13 mouse cellular contexts compared by ENCODE assay signal in the genomic region with DNA sequence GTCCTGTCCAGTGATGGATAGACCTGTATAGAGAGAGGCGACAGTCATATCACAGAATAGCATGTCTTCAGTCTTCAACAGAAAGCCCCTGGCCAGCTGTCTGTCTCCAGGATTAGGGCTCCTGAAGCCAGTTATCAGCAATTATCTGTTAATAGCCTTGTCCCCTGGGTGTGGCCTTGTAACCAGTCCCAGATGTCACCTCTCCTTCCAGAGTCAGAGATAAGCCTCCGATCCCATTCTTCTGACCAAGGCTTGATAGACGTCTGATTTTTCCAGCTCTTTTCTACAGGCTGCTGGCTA. TPM values are rescaled to one million over a fixed set of nuclear protein-coding genes. Genes with fewer than 3 reads are reported as not detected.
DNase-seq lines count a peak whose midpoint lies in the region; ATAC-seq and TF ChIP-seq lines count a peak whose summit lies in the region.
"Had no signal": no experiment of that assay in that cellular context is flagged by ENCODE, and none has a peak within 500 bp of the region (broad histone marks: within the 10 kb centered on the region; RNA-seq: fewer than 3 reads in every experiment).

No protein-coding gene starts in this region.

- no peak for TF ChIP-seq POLR2A in kidney, adult 2 months (IDR thresholded peaks at IDR 0.05; ENCODE audit: low read depth, low read length)
- TF ChIP-seq POLR2A in bone marrow, adult 2 months (IDR thresholded peaks at IDR 0.05; ENCODE audit: borderline replicate concordance, control insufficient read depth, low read depth, low read length) = no peak

- WGBS in kidney, adult 2 months = 62% methylated on average over 3 of the region's 3 CpGs
- 7% methylated on average over 3 of the region's 3 CpGs for whole genome bisulfite sequencing in bone marrow, adult 2 months
- WGBS in liver, embryonic 14.5 days (ENCODE audit: insufficient replicate concordance) = 9% methylated on average over 3 of the region's 3 CpGs
- 67% methylated on average over 3 of the region's 3 CpGs for WGBS in forebrain, embryonic 11.5 days

- peak; percentile 71 for ATAC-seq in liver, embryonic 14.5 days (ENCODE audit: insufficient read depth)
- ATAC-seq in forebrain, embryonic 11.5 days (replicated peaks; ENCODE audit: low FRiP score) = no peak
- ATAC-seq: forebrain, postnatal 0 days had no signal

- H3K9ac ChIP-seq in liver, embryonic 14.5 days (replicated peaks) = peak overlapping the region; percentile 81
- H3K9ac ChIP-seq in forebrain, embryonic 11.5 days (ENCODE audit: low read length) = no peak overlapping the region
- H3K9ac ChIP-seq: forebrain, postnatal 0 days; hindbrain, embryonic 13.5 days had no signal

- peak overlapping the region; percentile 18; the same call in 1 of the 2 replicates for H3K4me3 ChIP-seq in kidney, adult 2 months (ENCODE audit: insufficient read depth, low read depth, low read length)
- H3K4me3 ChIP-seq in E14TG2a.4 (replicated peaks; ENCODE audit: low read length) = peak overlapping the region; percentile 89
- H3K4me3 ChIP-seq in bone marrow, adult 2 months (replicated peaks; ENCODE audit: control insufficient read depth, low read depth, low read length) = peak overlapping the region; percentile 71
- peak overlapping the region; percentile 30 to 81 for H3K4me3 ChIP-seq in liver, embryonic 14.5 days (ENCODE audit: insufficient read depth in 1 of 2, low read depth in 2 of 2, low read length in 2 of 2)
- no peak overlapping the region for H3K4me3 ChIP-seq in left cerebral cortex, adult 2 months
- H3K4me3 ChIP-seq in forebrain, embryonic 11.5 days (ENCODE audit: low read depth, low read length) = no peak overlapping the region
- H3K4me3 ChIP-seq: hindbrain, embryonic 13.5 days had no signal

- H3K36me3 ChIP-seq in kidney, adult 2 months (ENCODE audit: control insufficient read depth, insufficient read depth, low read length) = no peaks in the 10 kb centered on the region
- peaks cover 59% of the 10 kb centered on the region for H3K36me3 ChIP-seq in E14TG2a.4 (ENCODE audit: insufficient read depth, low read length)
- H3K36me3 ChIP-seq in liver, embryonic 14.5 days (replicated peaks; ENCODE audit: control insufficient read depth, insufficient read depth, low read depth) = peaks cover 15% of the 10 kb centered on the region
- no peaks in the 10 kb centered on the region for H3K36me3 ChIP-seq in forebrain, embryonic 11.5 days (ENCODE audit: control insufficient read depth, insufficient read depth, low read length)
- H3K36me3 ChIP-seq: hindbrain, embryonic 13.5 days had no signal

- peak; percentile 85 for TF ChIP-seq EP300 in liver, embryonic 14.5 days (IDR thresholded peaks at IDR 0.05; ENCODE audit: low read depth)

- peak overlapping the region; percentile 99 for H3K4me2 ChIP-seq in liver, embryonic 14.5 days (ENCODE audit: low read depth)
- no peak overlapping the region for H3K4me2 ChIP-seq in forebrain, embryonic 11.5 days (ENCODE audit: low read depth, low read length, severe bottlenecking)
- H3K4me2 ChIP-seq: hindbrain, embryonic 13.5 days had no signal

- DNase-seq in kidney, adult 2 months = no peak
- DNase-seq in kidney, postnatal 10 days = no peak
- DNase-seq in liver, embryonic 14.5 days (ENCODE audit: low read depth in 3 of 3, low spot score in 3 of 3) = peak; percentile 53 to 77 (median 65)
- no peak for DNase-seq in left cerebral cortex, adult 2 months (ENCODE audit: extremely low spot score in 1 of 2, low spot score in 2 of 2)
- DNase-seq in T-cell, adult 2 months (ENCODE audit: low spot score) = no peak
- no peak for DNase-seq in forebrain, embryonic 11.5 days (ENCODE audit: low spot score)
- DNase-seq: adrenal gland, postnatal 14 days; forebrain, postnatal 0 days; right cerebral cortex, postnatal 25 days had no signal

- H3K27ac ChIP-seq in kidney, adult 2 months (ENCODE audit: insufficient read depth, low read depth, low read length) = peak overlapping the region; percentile 72
- peak overlapping the region; percentile 95 for H3K27ac ChIP-seq in bone marrow, adult 2 months (ENCODE audit: control insufficient read depth, insufficient read depth, low read depth, low read length, poor library complexity)
- H3K27ac ChIP-seq in liver, embryonic 14.5 days = peak overlapping the region; percentile 86
- H3K27ac ChIP-seq in left cerebral cortex, adult 2 months = no peak overlapping the region
- no peak overlapping the region for H3K27ac ChIP-seq in forebrain, embryonic 11.5 days (ENCODE audit: low read depth, low read length)
- H3K27ac ChIP-seq: hindbrain, embryonic 13.5 days had no signal

- no peaks in the 10 kb centered on the region; the same call in 1 of the 2 replicates for H3K4me1 ChIP-seq in kidney, adult 2 months (ENCODE audit: control insufficient read depth, insufficient read depth, low read length)
- H3K4me1 ChIP-seq in E14TG2a.4 (replicated peaks; ENCODE audit: low read depth, low read length) = peaks cover 68% of the 10 kb centered on the region
- peaks cover 5% of the 10 kb centered on the region; the same call in 1 of the 2 replicates for H3K4me1 ChIP-seq in bone marrow, adult 2 months (ENCODE audit: control insufficient read depth, insufficient read depth, low read length)
- H3K4me1 ChIP-seq in liver, embryonic 14.5 days (replicated peaks; ENCODE audit: control insufficient read depth in 2 of 2, insufficient read depth in 2 of 2, low read length in 1 of 2) = peaks cover 23 to 31% of the 10 kb centered on the region in 2 experiments
- no peaks in the 10 kb centered on the region for H3K4me1 ChIP-seq in forebrain, embryonic 11.5 days (replicated peaks; ENCODE audit: control insufficient read depth, insufficient read depth, low read length)

- H3K9me3 ChIP-seq in E14TG2a.4 (ENCODE audit: low read length) = no peaks in the 10 kb centered on the region
- no peaks in the 10 kb centered on the region for H3K9me3 ChIP-seq in liver, embryonic 14.5 days (ENCODE audit: control insufficient read depth, low read length)
- no peaks in the 10 kb centered on the region for H3K9me3 ChIP-seq in forebrain, embryonic 11.5 days (ENCODE audit: control insufficient read depth, low read length)
- H3K9me3 ChIP-seq: G1E; hindbrain, embryonic 13.5 days had no signal

- no peak for TF ChIP-seq CTCF in kidney, adult 2 months (conservative IDR thresholded peaks at IDR 0.05; ENCODE audit: insufficient read depth, insufficient read length, low read depth, low read length)
- no peak for TF ChIP-seq CTCF in E14TG2a.4 (conservative IDR thresholded peaks at IDR 0.05; ENCODE audit: low read length)
- TF ChIP-seq CTCF in bone marrow, adult 2 months (IDR thresholded peaks at IDR 0.05; ENCODE audit: control insufficient read depth, insufficient read depth, low read length) = no peak
- TF ChIP-seq CTCF in liver, embryonic 14.5 days (IDR thresholded peaks at IDR 0.05; ENCODE audit: low read depth) = no peak; the same call in 1 of the 2 replicates
- TF ChIP-seq CTCF in left cerebral cortex, adult 2 months (IDR thresholded peaks at IDR 0.05) = no peak

- intact Hi-C loops in left cerebral cortex, adult 2 months (cut with DNase I) = no loop called here

- no peaks in the 10 kb centered on the region for H3K27me3 ChIP-seq in kidney, adult 2 months (replicated peaks; ENCODE audit: control insufficient read depth, insufficient read depth, low read length)
- no peaks in the 10 kb centered on the region for H3K27me3 ChIP-seq in E14TG2a.4 (ENCODE audit: insufficient read depth, low read length)
- no peaks in the 10 kb centered on the region for H3K27me3 ChIP-seq in liver, embryonic 14.5 days (ENCODE audit: control insufficient read depth, insufficient read depth, low read length)
- H3K27me3 ChIP-seq in forebrain, embryonic 11.5 days (ENCODE audit: control insufficient read depth, insufficient read depth, low read length) = peaks cover 2% of the 10 kb centered on the region; the same call in 1 of the 2 replicates

RNA-seq across cellular contexts. Expression of gene Apobec3, which starts 2.3 kb away (rescaled TPM):
- polyA plus RNA-seq in kidney, adult 2 months (2012; rRNA removed) = 9.5 and 13.4 TPM in 2 replicates
- polyA plus RNA-seq in bone marrow, adult 2 months (2011; ENCODE audit: insufficient read depth, insufficient read length, low replicate concordance, missing spikeins) = 104 and 140 TPM in 2 replicates
- 23.5 and 29.8 TPM in 2 replicates for polyA plus RNA-seq in liver, embryonic 14.5 days (2012; rRNA removed)
- polyA plus RNA-seq in liver, embryonic 14.5 days (2014; fragmentation: Nextera tagmentation; extraction: Ambion mirVana) = 34.3 and 35.9 TPM in 2 replicates
- 1 to 10 TPM; 5.1 to 6.1 TPM for total RNA-seq in left cerebral cortex, adult 2 months (2021)
- polyA plus RNA-seq in forebrain, embryonic 11.5 days (2014; fragmentation: Nextera tagmentation; extraction: Ambion mirVana) = 10.0 and 10.6 TPM in 2 replicates

RNA-seq across cellular contexts. Expression of gene Cbx6, which starts 59.3 kb away (rescaled TPM):
- polyA plus RNA-seq in kidney, adult 2 months (2012; rRNA removed) = 49.5 and 62.1 TPM in 2 replicates
- 24.2 and 29.0 TPM in 2 replicates for polyA plus RNA-seq in bone marrow, adult 2 months (2011; ENCODE audit: insufficient read depth, insufficient read length, low replicate concordance, missing spikeins)
- 7.2 and 7.7 TPM in 2 replicates for polyA plus RNA-seq in liver, embryonic 14.5 days (2012; rRNA removed)
- 2.9 and 3.7 TPM in 2 replicates for polyA plus RNA-seq in liver, embryonic 14.5 days (2014; fragmentation: Nextera tagmentation; extraction: Ambion mirVana)
- total RNA-seq in left cerebral cortex, adult 2 months (2021) = 100 to 1,000 TPM; 370 to 387 TPM
- 31.2 and 32.3 TPM in 2 replicates for polyA plus RNA-seq in forebrain, embryonic 11.5 days (2014; fragmentation: Nextera tagmentation; extraction: Ambion mirVana)

RNA-seq across cellular contexts. Expression of gene Npcd, which starts 59.7 kb away (rescaled TPM):
- 0.62 TPM in 1 of 2 replicates, not detected in the other for polyA plus RNA-seq in kidney, adult 2 months (2012; rRNA removed)
- polyA plus RNA-seq in bone marrow, adult 2 months (2011; ENCODE audit: insufficient read depth, insufficient read length, low replicate concordance, missing spikeins) = not detected in 2 replicates
- polyA plus RNA-seq in liver, embryonic 14.5 days (2012; rRNA removed) = not detected in 2 replicates
- polyA plus RNA-seq in liver, embryonic 14.5 days (2014; fragmentation: Nextera tagmentation; extraction: Ambion mirVana) = 0.08 TPM in 1 of 2 replicates, not detected in the other
- total RNA-seq in left cerebral cortex, adult 2 months (2021) = 10 to 100 TPM in 1 of 2 experiments, 1 to 10 TPM in 1; 9.7 to 19.7 TPM
- polyA plus RNA-seq in forebrain, embryonic 11.5 days (2014; fragmentation: Nextera tagmentation; extraction: Ambion mirVana) = not detected in 2 replicates
- total RNA-seq: G1E had no signal
- polyA plus RNA-seq: G1E had no signal

Comparison
In these comparisons a context has a peak if more than half of its experiments do, and no peak if none do; other contexts are left out.
1. DNase-seq: peak in liver, embryonic 14.5 days (3 of 3); none in kidney, adult 2 months (single experiment), kidney, postnatal 10 days (single experiment), left cerebral cortex, adult 2 months (0 of 2), T-cell, adult 2 months (single experiment) and forebrain, embryonic 11.5 days (single experiment).
2. H3K27ac ChIP-seq: peak in kidney, adult 2 months (single experiment), bone marrow, adult 2 months (single experiment) and liver, embryonic 14.5 days (single experiment); none in left cerebral cortex, adult 2 months (single experiment) and forebrain, embryonic 11.5 days (single experiment).
3. H3K4me3 ChIP-seq: peak in kidney, adult 2 months (single experiment), E14TG2a.4 (single experiment), bone marrow, adult 2 months (single experiment) and liver, embryonic 14.5 days (2 of 2); none in left cerebral cortex, adult 2 months (single experiment) and forebrain, embryonic 11.5 days (single experiment).